Mouse (Mus musculus) CH12.LX (cell line): Measurements from ENCODE around the gene Hoxc5.

Experiments
- CHD2 ChIP-seq: IDR thresholded peaks from 2 replicates; pipeline ENCODE4 v1.6.1; 2011; ENCODE audit warnings: low read length, improper control_type of control experiment
- CTCF ChIP-seq, 2 experiments: IDR thresholded peaks in 1 of 2; conservative IDR thresholded peaks in 1 of 2; 2 replicates each; pipeline ENCODE4 v1.5.1; 2011 to 2012; ENCODE audit warnings: low read depth in 2 of 2, low read length in 2 of 2, improper control_type of control experiment in 1 of 2, inconsistent platforms in 1 of 2, mild to moderate bottlenecking in 1 of 2, moderate library complexity in 1 of 2
- EP300 ChIP-seq: IDR thresholded peaks from 2 replicates; pipeline ENCODE4 v1.6.1; 2011; ENCODE audit warnings: low read length, improper control_type of control experiment
- JUND ChIP-seq: conservative IDR thresholded peaks from 2 replicates; pipeline ENCODE4 v1.6.1; 2011; ENCODE audit warnings: low read depth, low read length, improper control_type of control experiment
- MAFK ChIP-seq: IDR thresholded peaks from 2 replicates; pipeline ENCODE4 v1.6.1; 2011; ENCODE audit warnings: low read length, improper control_type of control experiment; ENCODE audit not compliant: insufficient replicate concordance
- MAZ ChIP-seq: IDR thresholded peaks from 2 replicates; pipeline ENCODE4 v1.6.1; 2012; ENCODE audit warnings: low read depth, mild to moderate bottlenecking, inconsistent platforms, low read length, improper control_type of control experiment, moderate library complexity
- POLR2A ChIP-seq: IDR thresholded peaks from 2 replicates; pipeline ENCODE4 v1.6.1; 2011; ENCODE audit warnings: low read depth, mild to moderate bottlenecking, improper control_type of control experiment, low read length
- RCOR1 ChIP-seq: conservative IDR thresholded peaks from 2 replicates; pipeline ENCODE4 v1.6.1; 2012; ENCODE audit warnings: low read depth, mild to moderate bottlenecking, inconsistent platforms, low read length, improper control_type of control experiment
- TBP ChIP-seq: conservative IDR thresholded peaks from 2 replicates; pipeline ENCODE4 v1.6.1; 2011; ENCODE audit warnings: low read depth, low read length, improper control_type of control experiment
- USF1 ChIP-seq: IDR thresholded peaks from 2 replicates; pipeline ENCODE4 v1.6.1; 2014; ENCODE audit warnings: low read depth, mild to moderate bottlenecking, inconsistent platforms, low read length, improper control_type of control experiment
- ZC3H11A ChIP-seq: IDR thresholded peaks from 2 replicates; pipeline ENCODE4 v1.6.1; 2012; ENCODE audit warnings: low read depth, mild to moderate bottlenecking, inconsistent platforms, low read length, improper control_type of control experiment

DNA sequence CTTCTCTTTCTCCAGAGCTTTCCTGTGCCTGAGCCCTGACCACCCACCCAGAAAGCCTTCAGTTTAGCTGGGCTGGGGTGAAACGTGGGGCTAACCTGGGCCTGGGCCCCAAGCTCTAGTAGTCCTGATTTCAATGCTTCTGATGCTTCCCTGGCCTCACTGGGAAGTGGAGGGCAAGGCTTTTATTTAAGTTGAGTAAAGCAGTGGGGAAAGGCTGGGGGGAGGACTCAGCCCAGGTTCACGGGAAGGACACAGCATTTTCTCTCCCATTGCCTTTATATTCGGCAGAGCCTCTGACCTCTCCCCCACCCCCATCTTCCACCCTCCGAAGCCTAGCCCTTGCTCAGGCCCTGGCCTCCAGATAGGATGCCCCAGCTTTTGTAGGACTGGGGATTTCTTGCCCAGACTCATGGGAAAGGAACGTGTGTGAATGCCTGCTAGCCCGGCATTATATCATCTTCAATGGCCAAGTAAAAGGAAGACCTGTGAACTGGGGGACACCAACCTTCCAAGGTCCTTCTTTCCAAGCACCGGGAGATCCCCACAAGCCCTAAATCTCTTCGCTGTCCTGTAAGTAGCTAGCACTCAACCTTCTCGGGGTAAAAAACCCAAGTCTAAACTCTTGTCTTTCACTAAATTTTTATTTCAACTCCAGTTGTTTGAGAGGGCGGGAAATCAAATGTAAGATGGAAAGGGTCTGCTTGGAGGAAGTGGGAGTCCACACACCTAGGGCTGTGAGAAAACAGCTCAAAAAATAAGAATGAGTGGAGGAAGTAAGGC, 71.6 kb downstream of the Hoxc5 start:
- TF ChIP-seq POLR2A (no peak), MAZ (no peak), ZC3H11A (no peak), EP300 (no peak), JUND (no peak), CTCF (conservative IDR thresholded peaks at IDR 0.05 in 1 of 2, IDR thresholded peaks at IDR 0.05 in 1 of 2; ENCODE audit: low read depth in 2 of 2, low read length in 2 of 2) (no peak), RCOR1 (no peak), CHD2 (no peak), TBP (no peak), USF1 (no peak), MAFK (no peak)
